Mouse (Mus musculus): ENCODE measurements around the gene Bcl11b.

DNA sequence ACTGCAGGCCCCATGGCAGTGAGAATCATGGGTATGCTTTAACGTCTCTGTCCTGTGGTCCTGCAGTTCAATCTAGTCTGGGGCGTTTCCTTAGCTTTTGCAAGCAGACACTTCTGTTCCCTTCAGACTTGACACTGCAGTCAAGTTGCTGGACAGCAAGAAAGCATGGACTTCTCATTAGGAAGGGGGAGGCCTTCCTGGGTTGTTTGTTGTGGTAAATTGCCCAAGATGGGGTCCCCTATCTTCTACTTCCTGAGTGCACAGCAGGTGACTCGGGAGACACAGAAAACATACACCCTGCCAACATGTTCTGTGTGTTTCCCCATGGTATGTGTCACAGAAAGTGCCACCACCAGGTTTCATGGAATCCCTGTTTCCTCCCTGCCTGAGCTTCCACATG lies 79.4 kb downstream of the Bcl11b start:
- TF ChIP-seq CTCF (IDR thresholded peaks at IDR 0.05; ENCODE audit: low read depth), result no peak
- TF ChIP-seq EP300 (optimal IDR thresholded peaks at IDR 0.05), result no peak

Data from stomach, postnatal 0 days (tissue).